Mouse (Mus musculus): ENCODE data around the gene Dph6. TPM values are rescaled to one million over a fixed set of nuclear protein-coding genes. Genes with fewer than 3 reads are reported as not detected.

Dph6 gene
- total RNA-seq, 2 experiments from 2014 or later = 4.6 to 7.9 TPM

- DNase-seq = no peak
Measured at GRCm38 (mm10) chr2:114540416-114540815, 114.3 kb downstream of the Dph6 start.

- no peak for DNase-seq
Measured at GRCm38 (mm10) chr2:114536032-114536431, 118.7 kb downstream of the Dph6 start.

GRCm38 (mm10) chr2:114531010-114531756, 123.6 kb downstream of the Dph6 start:
- no peak for DNase-seq

- DNase-seq = no peak
Measured at GRCm38 (mm10) chr2:114520414-114520813, 134.3 kb downstream of the Dph6 start.

GRCm38 (mm10) chr2:114519907-114520306, 134.9 kb downstream of the Dph6 start:
- DNase-seq = no peak

GRCm38 (mm10) chr2:114492398-114492797, 162.4 kb downstream of the Dph6 start:
- DNase-seq = no peak

- no peak for DNase-seq
Measured at GRCm38 (mm10) chr2:114491907-114492306, 162.9 kb downstream of the Dph6 start.

- no peak for DNase-seq
Measured at GRCm38 (mm10) chr2:114486980-114487379, 167.8 kb downstream of the Dph6 start.

All from gastrocnemius, postnatal 10 days (tissue).